Mouse (Mus musculus): ENCODE measurements around the gene Vav3. TPM values are rescaled to one million over a fixed set of nuclear protein-coding genes. Genes with fewer than 3 reads are reported as not detected.
A peak's percentile ranks its signal among the peaks of the same experiment; 100 is the strongest.

The Vav3 gene
- total RNA-seq, 1 experiment from 2014 or later: 71.3 TPM

GRCm38 (mm10) chr3:109522115-109522514, 181.7 kb downstream of the Vav3 start:
- no peak for ATAC-seq (replicated peaks in 1 of 2; ENCODE audit: insufficient read depth in 1 of 2, low FRiP score in 2 of 2, low TSS enrichment in 1 of 2, low read depth in 1 of 2, poor library complexity in 2 of 2, severe bottlenecking in 2 of 2)

GRCm38 (mm10) chr3:109525825-109526224, 185.4 kb downstream of the Vav3 start:
- ATAC-seq (replicated peaks in 1 of 2; ENCODE audit: insufficient read depth in 1 of 2, low FRiP score in 2 of 2, low TSS enrichment in 1 of 2, low read depth in 1 of 2, poor library complexity in 2 of 2, severe bottlenecking in 2 of 2): no peak

- ATAC-seq (replicated peaks in 1 of 2; ENCODE audit: insufficient read depth in 1 of 2, low FRiP score in 2 of 2, low TSS enrichment in 1 of 2, low read depth in 1 of 2, poor library complexity in 2 of 2, severe bottlenecking in 2 of 2): peak; percentile 49 to 58; a peak in 3 of 4 replicates
These were observed 185.8 kb downstream of the Vav3 start for GRCm38 (mm10) chr3:109526246-109526645.

- no peak for ATAC-seq (replicated peaks in 1 of 2; ENCODE audit: insufficient read depth in 1 of 2, low FRiP score in 2 of 2, low TSS enrichment in 1 of 2, low read depth in 1 of 2, poor library complexity in 2 of 2, severe bottlenecking in 2 of 2)
These were observed 186.2 kb downstream of the Vav3 start for GRCm38 (mm10) chr3:109526651-109527050.

- ATAC-seq (replicated peaks in 1 of 2; ENCODE audit: insufficient read depth in 1 of 2, low FRiP score in 2 of 2, low TSS enrichment in 1 of 2, low read depth in 1 of 2, poor library complexity in 2 of 2, severe bottlenecking in 2 of 2): no peak
These were observed 188.2 kb downstream of the Vav3 start for GRCm38 (mm10) chr3:109528688-109529087.

- ATAC-seq (replicated peaks in 1 of 2; ENCODE audit: insufficient read depth in 1 of 2, low FRiP score in 2 of 2, low TSS enrichment in 1 of 2, low read depth in 1 of 2, poor library complexity in 2 of 2, severe bottlenecking in 2 of 2): no peak
These were observed 197.2 kb downstream of the Vav3 start for GRCm38 (mm10) chr3:109537686-109538085.

GRCm38 (mm10) chr3:109540009-109540408, 199.6 kb downstream of the Vav3 start:
- no peak for ATAC-seq (replicated peaks in 1 of 2; ENCODE audit: insufficient read depth in 1 of 2, low FRiP score in 2 of 2, low TSS enrichment in 1 of 2, low read depth in 1 of 2, poor library complexity in 2 of 2, severe bottlenecking in 2 of 2)

- ATAC-seq (replicated peaks in 1 of 2; ENCODE audit: insufficient read depth in 1 of 2, low FRiP score in 2 of 2, low TSS enrichment in 1 of 2, low read depth in 1 of 2, poor library complexity in 2 of 2, severe bottlenecking in 2 of 2): peak; percentile 58 to 62
These were observed 204.2 kb downstream of the Vav3 start for GRCm38 (mm10) chr3:109544476-109545221.

GRCm38 (mm10) chr3:109557329-109557728, 216.9 kb downstream of the Vav3 start:
- no peak for ATAC-seq (replicated peaks in 1 of 2; ENCODE audit: insufficient read depth in 1 of 2, low FRiP score in 2 of 2, low TSS enrichment in 1 of 2, low read depth in 1 of 2, poor library complexity in 2 of 2, severe bottlenecking in 2 of 2)

GRCm38 (mm10) chr3:109561295-109561694, 220.8 kb downstream of the Vav3 start:
- ATAC-seq (replicated peaks in 1 of 2; ENCODE audit: insufficient read depth in 1 of 2, low FRiP score in 2 of 2, low TSS enrichment in 1 of 2, low read depth in 1 of 2, poor library complexity in 2 of 2, severe bottlenecking in 2 of 2): no peak

- ATAC-seq (replicated peaks in 1 of 2; ENCODE audit: insufficient read depth in 1 of 2, low FRiP score in 2 of 2, low TSS enrichment in 1 of 2, low read depth in 1 of 2, poor library complexity in 2 of 2, severe bottlenecking in 2 of 2): no peak
These were observed 221.3 kb downstream of the Vav3 start for GRCm38 (mm10) chr3:109561776-109562175.

- ATAC-seq (replicated peaks in 1 of 2; ENCODE audit: insufficient read depth in 1 of 2, low FRiP score in 2 of 2, low TSS enrichment in 1 of 2, low read depth in 1 of 2, poor library complexity in 2 of 2, severe bottlenecking in 2 of 2): no peak
These were observed 221.8 kb downstream of the Vav3 start for GRCm38 (mm10) chr3:109562268-109562667.

GRCm38 (mm10) chr3:109564443-109564842, 224.0 kb downstream of the Vav3 start:
- ATAC-seq (replicated peaks in 1 of 2; ENCODE audit: insufficient read depth in 1 of 2, low FRiP score in 2 of 2, low TSS enrichment in 1 of 2, low read depth in 1 of 2, poor library complexity in 2 of 2, severe bottlenecking in 2 of 2): no peak

GRCm38 (mm10) chr3:109568542-109569265, 228.3 kb downstream of the Vav3 start:
- ATAC-seq (replicated peaks in 1 of 2; ENCODE audit: insufficient read depth in 1 of 2, low FRiP score in 2 of 2, low TSS enrichment in 1 of 2, low read depth in 1 of 2, poor library complexity in 2 of 2, severe bottlenecking in 2 of 2): no peak

GRCm38 (mm10) chr3:109571483-109571882, 231.0 kb downstream of the Vav3 start:
- ATAC-seq (replicated peaks in 1 of 2; ENCODE audit: insufficient read depth in 1 of 2, low FRiP score in 2 of 2, low TSS enrichment in 1 of 2, low read depth in 1 of 2, poor library complexity in 2 of 2, severe bottlenecking in 2 of 2): peak; percentile 84 to 87

GRCm38 (mm10) chr3:109572871-109573270, 232.4 kb downstream of the Vav3 start:
- ATAC-seq (replicated peaks in 1 of 2; ENCODE audit: insufficient read depth in 1 of 2, low FRiP score in 2 of 2, low TSS enrichment in 1 of 2, low read depth in 1 of 2, poor library complexity in 2 of 2, severe bottlenecking in 2 of 2): no peak

- no peak for ATAC-seq (replicated peaks in 1 of 2; ENCODE audit: insufficient read depth in 1 of 2, low FRiP score in 2 of 2, low TSS enrichment in 1 of 2, low read depth in 1 of 2, poor library complexity in 2 of 2, severe bottlenecking in 2 of 2)
These were observed 233.2 kb downstream of the Vav3 start for GRCm38 (mm10) chr3:109573549-109574146.

GRCm38 (mm10) chr3:109574161-109574560, 233.7 kb downstream of the Vav3 start:
- ATAC-seq (replicated peaks in 1 of 2; ENCODE audit: insufficient read depth in 1 of 2, low FRiP score in 2 of 2, low TSS enrichment in 1 of 2, low read depth in 1 of 2, poor library complexity in 2 of 2, severe bottlenecking in 2 of 2): no peak
